Mouse (Mus musculus) kidney, postnatal 14 days (tissue): ENCODE measurements around the gene Kcnd1.

Source experiments
- DNase-seq: peaks from one replicate; pipeline ENCODE4 v3.0.0; 2022; ENCODE audit warnings: mixed read lengths

Gene Kcnd1

GRCm38 (mm10) chrX:7859191-7859753 lies 37.2 kb downstream of the Kcnd1 start:
- DNase-seq, result no peak

GRCm38 (mm10) chrX:7863181-7863580 lies 41.1 kb downstream of the Kcnd1 start:
- no peak for DNase-seq

- DNase-seq, result no peak
These were observed 42.5 kb downstream of the Kcnd1 start for GRCm38 (mm10) chrX:7864551-7864950.

GRCm38 (mm10) chrX:7865343-7865742 lies 43.3 kb downstream of the Kcnd1 start:
- no peak for DNase-seq

GRCm38 (mm10) chrX:7865786-7866185 lies 43.7 kb downstream of the Kcnd1 start:
- DNase-seq, result no peak

GRCm38 (mm10) chrX:7867141-7867540 lies 45.1 kb downstream of the Kcnd1 start:
- DNase-seq, result no peak

GRCm38 (mm10) chrX:7868506-7868905 lies 46.4 kb downstream of the Kcnd1 start:
- DNase-seq, result no peak

- DNase-seq, result no peak
These were observed 47.7 kb downstream of the Kcnd1 start for GRCm38 (mm10) chrX:7869826-7870225.

GRCm38 (mm10) chrX:7878007-7878419 lies 55.9 kb downstream of the Kcnd1 start, which contains the start of gene Pim2:
Gene Pim2, plus strand, starts transcription at chrX:7878262.
- peak; percentile 88 for DNase-seq

GRCm38 (mm10) chrX:7878495-7878894 lies 56.4 kb downstream of the Kcnd1 start:
- DNase-seq, result no peak

- DNase-seq, result peak; percentile 70
These were observed 57.7 kb downstream of the Kcnd1 start for GRCm38 (mm10) chrX:7879819-7880218.

GRCm38 (mm10) chrX:7883841-7884567 lies 61.9 kb downstream of the Kcnd1 start, which contains the start of gene Slc35a2:
Gene Slc35a2, plus strand, starts transcription at chrX:7884028.
- DNase-seq, result peak; percentile 90
